Mouse (Mus musculus): ENCODE measurements around the gene Cpm.

DNA sequence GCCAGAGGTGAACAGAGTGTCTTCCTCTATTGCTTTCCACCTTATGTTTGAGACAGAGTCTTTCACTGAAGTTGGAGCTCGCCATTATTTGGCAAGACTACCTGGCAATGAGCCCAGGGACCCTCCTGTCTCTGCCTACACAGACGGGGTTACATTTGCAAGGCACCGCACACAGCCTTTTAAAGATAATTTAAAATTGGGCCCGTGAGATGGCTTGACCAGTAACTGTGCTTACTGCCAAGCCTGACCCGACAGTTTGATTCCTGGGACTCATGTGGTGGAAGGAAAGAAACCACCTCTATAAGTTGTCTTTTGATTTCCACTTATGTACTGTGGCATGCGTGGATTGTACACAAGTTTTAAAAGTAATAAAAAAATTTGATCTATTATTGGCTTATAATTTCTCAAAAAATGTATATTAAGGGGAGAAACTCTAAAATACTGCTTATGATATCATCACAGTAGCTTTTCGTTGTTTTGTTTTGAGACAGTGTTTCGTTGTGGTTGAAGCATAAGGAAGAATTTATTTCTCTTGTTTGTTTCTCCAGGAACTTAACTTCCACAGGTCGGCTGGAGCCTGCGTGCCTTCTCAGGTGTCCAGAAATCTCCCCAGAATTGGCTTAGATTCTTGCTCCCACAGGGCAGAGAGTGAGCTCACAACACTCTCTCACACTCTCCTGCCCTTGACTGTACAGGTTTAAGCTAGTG lies 5.2 kb downstream of the Cpm start:
- TF ChIP-seq POLR2A (IDR thresholded peaks at IDR 0.05; ENCODE audit: insufficient read depth, low read length) (no peak), EP300 (IDR thresholded peaks at IDR 0.05; ENCODE audit: insufficient read depth, low read depth, low read length) (no peak), CTCF (IDR thresholded peaks at IDR 0.05; ENCODE audit: low read depth, low read length) (no peak)

Data from ES-Bruce4 (cell line).